Mouse (Mus musculus) olfactory bulb, adult 2 months (tissue): ENCODE measurements at regions not wholly inside any gene's neighbourhood (a gene's known extent, or its start where the extent isn't known, plus 50 kb on each side); places are given as distances from the start of the nearest gene placed in this dataset.

Experiments used
- H3K27ac ChIP-seq: fragments of 200-500 bp; 2 replicates; pipeline ENCODE4 v1.5.1; 2012; ENCODE audit warnings: low read depth, low read length; ENCODE audit not compliant: insufficient read depth
- H3K4me1 ChIP-seq: fragments of 200-500 bp; 2 replicates; pipeline ENCODE4 v1.6.1; 2012; ENCODE audit warnings: low read length; ENCODE audit not compliant: control insufficient read depth, insufficient read depth
- H3K4me3 ChIP-seq: fragments of 200-500 bp; 2 replicates; pipeline ENCODE4 v1.5.1; 2012; ENCODE audit warnings: mild to moderate bottlenecking, low read depth, low read length, moderate library complexity; ENCODE audit not compliant: insufficient read depth
- CTCF ChIP-seq: fragments of 200-500 bp; IDR thresholded peaks from 2 replicates; pipeline ENCODE4 v1.5.1; 2012; ENCODE audit warnings: low read depth, mild to moderate bottlenecking, low read length, moderate library complexity; ENCODE audit not compliant: insufficient read depth
- POLR2A ChIP-seq: fragments of 200-500 bp; IDR thresholded peaks from 2 replicates; pipeline ENCODE4 v1.6.1; 2012; ENCODE audit warnings: mild to moderate bottlenecking, low read depth, low read length, moderate library complexity; ENCODE audit not compliant: insufficient read depth
- WGBS: fragments of 180-500 bp; shearing (Covaris S2); methylation state at CpG from one replicate; pipeline ENCODE4 v1.1.7; 2018; 5-methylcytosine and 5-hydroxymethylcytosine counted together

- 82% methylated on average over 3 of the region's 3 CpGs for WGBS
- Histone ChIP-seq H3K27ac (no peak overlapping the region), H3K4me1 (peaks cover 6% of the 10 kb centered on the region; the same call in 1 of the 2 replicates), H3K4me3 (no peak overlapping the region)
- TF ChIP-seq CTCF (no peak), POLR2A (no peak)
Observed at GRCm38 (mm10) chr1:88935779-88936178, 134.4 kb upstream of the Sh3bp4 start.

- H3K27ac ChIP-seq: no peak overlapping the region
- no peak overlapping the region for H3K4me3 ChIP-seq
- TF ChIP-seq POLR2A: no peak
- H3K4me1 ChIP-seq: peaks cover 6% of the 10 kb centered on the region; the same call in 1 of the 2 replicates
- 81% methylated on average over 1 of the region's 1 CpGs for WGBS
Observed at GRCm38 (mm10) chr1:88937327-88937726, 132.9 kb upstream of the Sh3bp4 start.

GRCm38 (mm10) chr1:88938458-88938857, 131.8 kb upstream of the Sh3bp4 start:
- TF ChIP-seq CTCF: no peak
- no peak for TF ChIP-seq POLR2A
- H3K27ac ChIP-seq: no peak overlapping the region
- H3K4me1 ChIP-seq: peaks cover 9% of the 10 kb centered on the region
- no peak overlapping the region for H3K4me3 ChIP-seq
- 79% methylated on average over 7 of the region's 7 CpGs for WGBS

GRCm38 (mm10) chr1:88943039-88943438, 127.2 kb upstream of the Sh3bp4 start:
- TF ChIP-seq CTCF (no peak), POLR2A (no peak)
- Histone ChIP-seq H3K4me1 (peaks cover 9% of the 10 kb centered on the region), H3K4me3 (no peak overlapping the region), H3K27ac (no peak overlapping the region)
- 48% methylated on average over 8 of the region's 8 CpGs for WGBS

GRCm38 (mm10) chr1:88945868-88946267, 124.3 kb upstream of the Sh3bp4 start:
- 72% methylated on average over 10 of the region's 10 CpGs for WGBS
- H3K4me3 ChIP-seq: no peak overlapping the region
- TF ChIP-seq CTCF (no peak), POLR2A (no peak)
- H3K4me1 ChIP-seq: peaks cover 2% of the 10 kb centered on the region; the same call in 1 of the 2 replicates
- H3K27ac ChIP-seq: no peak overlapping the region

GRCm38 (mm10) chr1:88946374-88946773, 123.8 kb upstream of the Sh3bp4 start:
- 80% methylated on average over 8 of the region's 8 CpGs for WGBS

GRCm38 (mm10) chr1:88949911-88950310, 120.3 kb upstream of the Sh3bp4 start:
- Histone ChIP-seq H3K4me1 (no peaks in the 10 kb centered on the region), H3K27ac (no peak overlapping the region), H3K4me3 (no peak overlapping the region)
- TF ChIP-seq POLR2A (no peak), CTCF (no peak)
- 89% methylated on average over 1 of the region's 1 CpGs for WGBS

More at GRCm38 (mm10) chr1:88946374-88946773, 123.8 kb upstream of the Sh3bp4 start:
- no peak overlapping the region for H3K4me3 ChIP-seq
- no peak for TF ChIP-seq POLR2A
- no peak for TF ChIP-seq CTCF
- H3K27ac ChIP-seq: no peak overlapping the region
- H3K4me1 ChIP-seq: peaks cover 2% of the 10 kb centered on the region; the same call in 1 of the 2 replicates

- TF ChIP-seq CTCF (no peak), POLR2A (no peak)
- 87% methylated on average over 4 of the region's 4 CpGs for WGBS
- Histone ChIP-seq H3K4me3 (no peak overlapping the region), H3K4me1 (no peaks in the 10 kb centered on the region), H3K27ac (no peak overlapping the region)
Observed at GRCm38 (mm10) chr1:88953516-88953915, 116.7 kb upstream of the Sh3bp4 start.

GRCm38 (mm10) chr1:88954784-88955183, 115.4 kb upstream of the Sh3bp4 start:
- 88% methylated on average over 5 of the region's 5 CpGs for WGBS
- TF ChIP-seq POLR2A (no peak), CTCF (no peak)
- peaks cover 2% of the 10 kb centered on the region; the same call in 1 of the 2 replicates for H3K4me1 ChIP-seq
- no peak overlapping the region for H3K27ac ChIP-seq
- no peak overlapping the region for H3K4me3 ChIP-seq

GRCm38 (mm10) chr1:88957061-88957460, 113.2 kb upstream of the Sh3bp4 start:
- Histone ChIP-seq H3K27ac (no peak overlapping the region), H3K4me3 (no peak overlapping the region), H3K4me1 (peaks cover 3% of the 10 kb centered on the region; the same call in 1 of the 2 replicates)
- TF ChIP-seq POLR2A (no peak), CTCF (no peak)
- 79% methylated on average over 5 of the region's 5 CpGs for WGBS
